Mouse (Mus musculus) neural tube, embryonic 12.5 days (tissue): Measurements from ENCODE around the gene Fancl. TPM values are rescaled to one million over a fixed set of nuclear protein-coding genes. Genes with fewer than 3 reads are reported as not detected.

Experiments used
- ATAC-seq: fragments of 200-750 bp; cut with Nextera tagmentation; 2 replicates; pipeline ENCODE4 v1.8.0; 2017; ENCODE audit warnings: low read depth, mild to moderate bottlenecking, moderate TSS enrichment, moderate library complexity; ENCODE audit not compliant: low FRiP score
- H3K27ac ChIP-seq: fragments of 300-500 bp; sonication (generic); 2 replicates; pipeline ENCODE4 v1.5.1; 2016
- H3K27me3 ChIP-seq: fragments of 300-500 bp; sonication (generic); replicated peaks from 2 replicates; pipeline ENCODE4 v1.6.1; 2016; ENCODE audit warnings: mild to moderate bottlenecking
- H3K36me3 ChIP-seq: fragments of 300-500 bp; sonication (generic); 2 replicates; pipeline ENCODE4 v1.6.1; 2016; ENCODE audit warnings: mild to moderate bottlenecking
- H3K4me1 ChIP-seq: fragments of 300-500 bp; sonication (generic); 2 replicates; pipeline ENCODE4 v1.6.1; 2016
- H3K4me2 ChIP-seq: fragments of 300-500 bp; sonication (generic); replicated peaks from 2 replicates; pipeline ENCODE4 v1.6.1; 2016; ENCODE audit warnings: mild to moderate bottlenecking
- H3K4me3 ChIP-seq: fragments of 300-500 bp; sonication (generic); 2 replicates; pipeline ENCODE4 v1.5.1; 2016
- H3K9ac ChIP-seq: fragments of 300-500 bp; sonication (generic); 2 replicates; pipeline ENCODE4 v1.6.1; 2016; ENCODE audit warnings: mild to moderate bottlenecking
- H3K9me3 ChIP-seq: fragments of 300-500 bp; sonication (generic); 2 replicates; pipeline ENCODE4 v1.6.1; 2016; ENCODE audit warnings: mild to moderate bottlenecking
- whole genome bisulfite sequencing: fragments of 180-500 bp; shearing (Covaris S2); methylation state at CpG from one replicate; pipeline ENCODE4 v1.1.7; 2016; 5-methylcytosine and 5-hydroxymethylcytosine counted together
- polyA plus RNA-seq: library from polyadenylated mRNA; unstranded; fragments of >200 nt; fragmentation: Nextera tagmentation; extraction: Ambion mirVana; gene quantifications from 2 replicates; pipeline ENCODE4 v1.2.1, GENCODE M21; 2016

Fancl gene
- polyA plus RNA-seq, 1 experiment from 2014 or later: 16.0 TPM

- Histone ChIP-seq H3K4me2 (no peak overlapping the region), H3K4me3 (no peak overlapping the region), H3K27me3 (no peaks in the 10 kb centered on the region), H3K9ac (no peak overlapping the region), H3K36me3 (no peaks in the 10 kb centered on the region), H3K9me3 (no peaks in the 10 kb centered on the region), H3K27ac (no peak overlapping the region), H3K4me1 (no peaks in the 10 kb centered on the region)
- 81% methylated on average over 13 of the region's 13 CpGs for WGBS
- no peak for ATAC-seq
These were observed 51.9 kb downstream of the Fancl start for GRCm38 (mm10) chr11:26437818-26438217.

- no peaks in the 10 kb centered on the region for H3K36me3 ChIP-seq
- no peaks in the 10 kb centered on the region for H3K9me3 ChIP-seq
- no peaks in the 10 kb centered on the region for H3K4me1 ChIP-seq
- H3K9ac ChIP-seq: no peak overlapping the region
- no peak overlapping the region for H3K4me2 ChIP-seq
- WGBS: 65% methylated on average over 1 of the region's 1 CpGs
- ATAC-seq: no peak
- H3K27me3 ChIP-seq: no peaks in the 10 kb centered on the region
- no peak overlapping the region for H3K27ac ChIP-seq
- H3K4me3 ChIP-seq: no peak overlapping the region
These were observed 55.2 kb downstream of the Fancl start for GRCm38 (mm10) chr11:26441121-26441520.

DNA sequence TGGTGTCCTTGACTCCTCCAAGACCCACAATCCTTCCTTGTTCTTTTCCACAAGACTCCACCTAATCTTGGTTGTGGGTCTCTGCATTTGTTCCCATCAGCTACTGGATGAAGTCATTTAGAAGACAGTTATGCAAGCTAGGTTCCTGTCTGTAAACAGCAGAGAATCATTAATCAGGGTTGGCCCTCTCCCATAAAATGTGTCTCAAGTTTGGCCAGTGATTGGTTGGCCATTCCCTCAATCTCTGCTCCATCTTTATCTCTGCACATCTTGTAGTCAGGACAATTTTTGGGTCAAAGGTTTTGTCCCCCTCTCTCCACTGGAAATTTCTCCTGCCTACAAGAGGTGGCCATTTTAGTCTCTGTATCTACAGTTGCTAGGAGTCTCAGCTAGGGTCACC is 58.4 kb downstream of the Fancl start:
- Histone ChIP-seq H3K4me1 (no peaks in the 10 kb centered on the region), H3K27me3 (no peaks in the 10 kb centered on the region), H3K4me2 (no peak overlapping the region), H3K4me3 (no peak overlapping the region), H3K27ac (no peak overlapping the region), H3K36me3 (no peaks in the 10 kb centered on the region), H3K9ac (no peak overlapping the region), H3K9me3 (no peaks in the 10 kb centered on the region)
- ATAC-seq: no peak

GRCm38 (mm10) chr11:26449789-26450188 is 63.9 kb downstream of the Fancl start:
- Histone ChIP-seq H3K4me1 (no peaks in the 10 kb centered on the region), H3K27me3 (no peaks in the 10 kb centered on the region), H3K27ac (no peak overlapping the region), H3K9ac (no peak overlapping the region), H3K9me3 (no peaks in the 10 kb centered on the region), H3K4me2 (no peak overlapping the region), H3K36me3 (no peaks in the 10 kb centered on the region), H3K4me3 (no peak overlapping the region)
- 77% methylated on average over 3 of the region's 3 CpGs for WGBS
- no peak for ATAC-seq

DNA sequence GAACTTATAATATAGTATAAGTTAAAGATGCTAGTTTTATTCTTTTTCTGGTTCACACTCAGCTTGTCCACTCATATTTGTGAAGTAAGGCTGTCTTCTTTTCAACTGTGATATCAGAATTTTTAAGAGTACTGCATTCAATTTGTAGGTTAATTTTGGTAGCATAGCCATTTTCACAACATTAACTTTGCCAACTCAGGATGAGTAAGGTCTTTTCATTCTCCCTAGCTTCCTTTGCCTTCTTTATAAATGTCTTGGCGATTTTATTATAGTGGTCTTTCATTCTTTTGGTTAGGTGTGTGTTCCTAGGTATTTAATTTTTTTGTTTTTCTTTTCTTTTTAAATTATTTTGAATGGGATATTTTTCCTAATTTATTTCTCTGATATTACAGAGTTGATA is 64.7 kb downstream of the Fancl start:
- Histone ChIP-seq H3K4me3 (no peak overlapping the region), H3K9ac (no peak overlapping the region), H3K4me2 (no peak overlapping the region), H3K36me3 (no peaks in the 10 kb centered on the region), H3K27me3 (no peaks in the 10 kb centered on the region), H3K9me3 (no peaks in the 10 kb centered on the region), H3K4me1 (no peaks in the 10 kb centered on the region), H3K27ac (no peak overlapping the region)
- 89% methylated on average over 1 of the region's 1 CpGs for WGBS
- ATAC-seq: no peak

DNA sequence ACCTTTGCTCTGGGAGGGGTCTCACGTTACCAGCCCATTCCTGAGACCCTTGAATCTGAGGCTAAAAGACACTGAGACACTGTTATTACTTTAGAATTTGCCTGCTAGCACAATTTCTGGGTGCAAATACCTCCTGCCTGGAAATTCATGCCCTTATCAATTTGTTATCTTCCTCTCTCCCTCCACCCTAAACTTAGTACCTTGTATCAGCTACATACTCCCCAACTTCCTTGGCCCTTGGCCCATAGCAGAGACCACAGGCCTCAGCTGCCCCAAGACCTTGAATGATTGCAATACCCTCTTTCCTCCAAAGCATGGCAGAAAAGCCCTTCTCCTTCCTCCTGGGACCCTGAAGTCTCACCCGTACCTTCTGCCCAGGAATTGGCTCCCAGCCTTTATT is 65.3 kb downstream of the Fancl start:
- Histone ChIP-seq H3K9ac (no peak overlapping the region), H3K9me3 (no peaks in the 10 kb centered on the region), H3K4me2 (no peak overlapping the region), H3K27me3 (no peaks in the 10 kb centered on the region), H3K36me3 (no peaks in the 10 kb centered on the region), H3K4me3 (no peak overlapping the region), H3K27ac (no peak overlapping the region), H3K4me1 (no peaks in the 10 kb centered on the region)
- ATAC-seq: no peak
- WGBS: 83% methylated on average over 2 of the region's 2 CpGs

GRCm38 (mm10) chr11:26452693-26453092 is 66.8 kb downstream of the Fancl start:
- Histone ChIP-seq H3K9ac (no peak overlapping the region), H3K4me1 (no peaks in the 10 kb centered on the region), H3K36me3 (no peaks in the 10 kb centered on the region), H3K27me3 (no peaks in the 10 kb centered on the region), H3K4me3 (no peak overlapping the region), H3K4me2 (no peak overlapping the region), H3K9me3 (no peaks in the 10 kb centered on the region), H3K27ac (no peak overlapping the region)
- ATAC-seq: no peak
- WGBS: 91% methylated on average over 4 of the region's 4 CpGs

- no peak overlapping the region for H3K9ac ChIP-seq
- no peak overlapping the region for H3K27ac ChIP-seq
- 92% methylated on average over 4 of the region's 4 CpGs for WGBS
- no peaks in the 10 kb centered on the region for H3K9me3 ChIP-seq
- no peaks in the 10 kb centered on the region for H3K36me3 ChIP-seq
- H3K4me1 ChIP-seq: no peaks in the 10 kb centered on the region
- no peaks in the 10 kb centered on the region for H3K27me3 ChIP-seq
- ATAC-seq: no peak
- H3K4me2 ChIP-seq: no peak overlapping the region
- H3K4me3 ChIP-seq: no peak overlapping the region
These were observed 68.1 kb downstream of the Fancl start for GRCm38 (mm10) chr11:26454081-26454480.

DNA sequence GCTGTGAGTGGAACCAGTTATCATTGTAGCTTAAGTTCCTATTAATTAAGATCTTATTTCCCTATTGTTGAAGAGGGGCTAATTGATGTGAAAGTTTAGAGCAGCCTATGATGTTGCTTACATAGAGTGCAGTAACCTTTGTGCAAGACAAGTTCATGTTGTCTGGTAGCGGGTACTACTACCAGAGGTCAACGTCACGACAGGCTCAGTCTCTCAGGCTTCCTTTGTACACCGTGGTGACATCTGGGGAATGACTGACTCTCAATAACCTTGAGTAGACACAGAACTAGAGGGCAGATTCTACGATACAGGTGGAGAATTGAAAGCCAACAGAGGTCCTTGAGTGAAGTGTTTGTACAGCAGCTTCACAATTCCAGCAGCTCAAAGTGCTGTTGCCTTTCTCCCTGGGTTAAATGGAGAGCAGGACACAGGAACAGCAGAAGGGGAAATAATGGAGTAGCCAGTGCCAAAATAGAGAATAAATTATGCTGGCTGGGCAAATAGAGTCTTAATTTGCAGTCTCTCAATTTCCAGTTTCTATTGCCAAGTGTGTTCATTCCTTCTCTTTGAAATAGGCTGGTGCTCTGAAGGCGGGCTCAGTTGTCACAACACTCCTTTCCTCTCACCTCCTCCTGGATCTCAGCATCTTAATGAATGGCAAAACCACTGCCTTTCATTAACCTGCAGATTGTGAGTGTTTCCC is 91.3 kb downstream of the Fancl start:
- Histone ChIP-seq H3K4me1 (no peaks in the 10 kb centered on the region), H3K27me3 (no peaks in the 10 kb centered on the region), H3K27ac (no peak overlapping the region), H3K4me2 (no peak overlapping the region), H3K36me3 (peaks cover 4% of the 10 kb centered on the region; the same call in 1 of the 2 replicates), H3K9me3 (no peaks in the 10 kb centered on the region), H3K9ac (no peak overlapping the region), H3K4me3 (no peak overlapping the region)
- no peak for ATAC-seq
- 87% methylated on average over 6 of the region's 6 CpGs for WGBS

GRCm38 (mm10) chr11:26481691-26482242 is 95.8 kb downstream of the Fancl start:
- Histone ChIP-seq H3K9ac (no peak overlapping the region), H3K36me3 (no peaks in the 10 kb centered on the region), H3K4me1 (no peaks in the 10 kb centered on the region), H3K27ac (no peak overlapping the region), H3K4me2 (no peak overlapping the region), H3K9me3 (no peaks in the 10 kb centered on the region), H3K4me3 (no peak overlapping the region), H3K27me3 (no peaks in the 10 kb centered on the region)
- ATAC-seq: no peak
- WGBS: 59% methylated on average over 3 of the region's 3 CpGs

DNA sequence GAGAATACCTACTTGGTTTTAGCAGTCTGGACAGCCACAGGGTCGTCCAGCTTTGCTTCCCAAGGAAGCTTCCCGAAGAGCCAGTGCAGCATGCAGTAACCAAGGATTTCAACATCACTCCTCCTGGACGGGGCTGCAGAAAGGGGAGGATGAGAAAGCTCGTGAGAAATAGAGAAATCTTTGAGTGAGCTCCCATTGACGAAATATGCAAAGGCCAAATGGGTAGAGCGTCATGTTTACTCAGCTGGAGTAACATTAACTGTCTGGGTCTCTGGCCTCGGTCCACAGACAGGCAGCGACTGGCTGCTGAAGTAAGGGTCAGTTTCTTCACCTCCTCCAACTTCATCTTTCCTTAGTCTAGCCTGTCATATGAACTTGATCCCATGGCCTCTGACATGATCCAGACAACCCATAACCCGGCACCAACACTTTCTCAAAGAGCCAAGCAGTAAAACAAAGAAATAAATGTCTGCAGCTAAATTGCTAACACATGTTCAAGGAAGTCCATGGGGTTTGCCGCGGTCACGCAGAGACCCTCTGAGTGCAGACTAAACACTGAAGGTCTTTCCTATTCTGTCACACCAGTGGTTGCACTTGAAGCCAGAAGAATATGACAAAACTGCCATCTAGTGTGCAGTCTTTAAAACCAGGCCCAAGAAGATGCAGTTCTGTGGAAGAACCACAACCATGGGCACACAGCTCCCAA is 104.0 kb downstream of the Fancl start:
- H3K27me3 ChIP-seq: no peaks in the 10 kb centered on the region
- H3K27ac ChIP-seq: no peak overlapping the region
- no peak overlapping the region for H3K9ac ChIP-seq
- peak; percentile 41; the same call in 1 of the 2 replicates for ATAC-seq
- H3K9me3 ChIP-seq: no peaks in the 10 kb centered on the region
- WGBS: 68% methylated on average over 12 of the region's 12 CpGs
- no peak overlapping the region for H3K4me2 ChIP-seq
- no peaks in the 10 kb centered on the region for H3K4me1 ChIP-seq
- no peaks in the 10 kb centered on the region for H3K36me3 ChIP-seq
- H3K4me3 ChIP-seq: no peak overlapping the region

- Histone ChIP-seq H3K36me3 (no peaks in the 10 kb centered on the region), H3K27ac (no peak overlapping the region), H3K4me1 (no peaks in the 10 kb centered on the region), H3K27me3 (no peaks in the 10 kb centered on the region), H3K9me3 (no peaks in the 10 kb centered on the region), H3K4me2 (no peak overlapping the region), H3K4me3 (no peak overlapping the region), H3K9ac (no peak overlapping the region)
- ATAC-seq: no peak
- 90% methylated on average over 5 of the region's 5 CpGs for WGBS
These were observed 110.0 kb downstream of the Fancl start for GRCm38 (mm10) chr11:26495951-26496350.

DNA sequence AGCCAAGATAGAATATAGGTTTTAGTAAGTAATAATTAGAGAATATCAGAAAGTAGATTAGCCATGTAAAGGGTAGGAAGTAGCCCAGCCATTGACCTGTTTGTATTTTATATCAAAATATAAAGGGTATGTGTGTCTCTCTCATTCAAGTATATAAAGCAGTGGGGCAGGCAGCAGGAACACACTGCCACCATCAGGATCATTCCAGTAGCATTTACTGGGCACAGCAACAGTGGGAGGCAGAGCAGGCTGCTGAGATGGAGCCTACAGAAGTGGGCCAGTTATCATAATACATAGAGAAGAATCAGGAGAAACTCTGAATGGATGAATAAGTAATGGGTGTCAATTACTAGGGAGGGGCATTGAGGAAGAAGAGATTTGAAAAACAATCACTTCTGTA is 127.7 kb downstream of the Fancl start:
- ATAC-seq: no peak
- no peak overlapping the region for H3K4me2 ChIP-seq
- H3K4me1 ChIP-seq: no peaks in the 10 kb centered on the region
- H3K36me3 ChIP-seq: no peaks in the 10 kb centered on the region
- no peaks in the 10 kb centered on the region for H3K9me3 ChIP-seq
- H3K27ac ChIP-seq: no peak overlapping the region
- H3K4me3 ChIP-seq: no peak overlapping the region
- H3K27me3 ChIP-seq: no peaks in the 10 kb centered on the region
- no peak overlapping the region for H3K9ac ChIP-seq
